In the genomic region with DNA sequence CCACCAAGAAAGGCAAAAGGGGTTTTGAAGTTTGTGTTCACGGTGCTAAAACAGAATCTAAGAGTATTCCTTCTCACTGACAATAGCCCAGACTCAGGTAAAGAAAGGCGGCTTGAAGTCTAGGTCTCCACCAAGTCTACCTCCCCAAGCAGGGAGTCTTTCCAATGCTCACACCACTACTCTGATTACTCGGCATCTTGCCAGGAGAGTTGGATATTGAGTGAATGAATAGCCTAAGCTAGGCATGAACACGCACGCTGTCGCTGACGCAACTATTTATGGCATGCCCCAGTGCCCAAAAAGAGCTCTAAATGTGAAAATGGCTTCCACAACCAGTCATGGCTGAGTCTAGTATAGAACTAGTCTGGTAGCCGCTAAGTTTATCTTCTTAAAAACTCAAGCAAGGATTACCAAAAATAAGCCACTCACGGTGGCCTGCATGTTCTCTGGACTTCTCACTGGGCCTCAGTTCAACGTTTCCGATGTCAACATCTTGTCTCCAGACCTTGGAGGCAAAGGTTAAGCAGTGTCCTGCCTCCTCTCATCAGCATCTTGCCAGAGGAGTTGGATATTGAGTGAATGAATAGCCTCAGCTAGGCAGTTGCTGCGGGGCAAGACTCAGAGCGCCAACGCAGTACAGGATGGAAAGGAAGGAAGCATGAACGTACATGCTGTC, we compare ENCODE assay signal across 31 mouse cellular contexts. TPM values are rescaled to one million over a fixed set of nuclear protein-coding genes. Genes with fewer than 3 reads are reported as not detected.
DNase-seq lines count a peak whose midpoint lies in the region; ATAC-seq and TF ChIP-seq lines count a peak whose summit lies in the region.
"Had no signal": no experiment of that assay in that cellular context is flagged by ENCODE, and none has a peak within 500 bp of the region (broad histone marks: within the 10 kb centered on the region; RNA-seq: fewer than 3 reads in every experiment).

No protein-coding gene starts in this region.

- peaks cover 69% of the 10 kb centered on the region for H3K4me1 ChIP-seq in heart, embryonic 13.5 days
- peaks cover 4% of the 10 kb centered on the region; the same call in 1 of the 2 replicates for H3K4me1 ChIP-seq in midbrain, postnatal 0 days (ENCODE audit: insufficient read depth, low read length)
- H3K4me1 ChIP-seq in midbrain, embryonic 14.5 days (ENCODE audit: control insufficient read depth, insufficient read depth, low read length): no peaks in the 10 kb centered on the region
- peaks cover 24% of the 10 kb centered on the region for H3K4me1 ChIP-seq in limb, embryonic 10.5 days

- TF ChIP-seq CTCF in midbrain, postnatal 0 days (IDR thresholded peaks at IDR 0.05): no peak
- TF ChIP-seq CTCF in left cerebral cortex, adult 2 months (IDR thresholded peaks at IDR 0.05): no peak

- no peak overlapping the region for H3K9ac ChIP-seq in heart, embryonic 13.5 days
- H3K9ac ChIP-seq in midbrain, postnatal 0 days (replicated peaks; ENCODE audit: low read length, poor library complexity, severe bottlenecking): no peak overlapping the region
- H3K9ac ChIP-seq in midbrain, embryonic 14.5 days (replicated peaks; ENCODE audit: low read length): no peak overlapping the region
- H3K9ac ChIP-seq: forebrain, embryonic 15.5 days; hindbrain, embryonic 14.5 days; kidney, embryonic 15.5 days; liver, embryonic 14.5 days; midbrain, embryonic 15.5 days had no signal

- ATAC-seq in heart, embryonic 13.5 days (ENCODE audit: extremely low read depth, insufficient number of reproducible peaks, low FRiP score, low TSS enrichment): no peak
- no peak for ATAC-seq in midbrain, postnatal 0 days (ENCODE audit: low FRiP score)
- no peak for ATAC-seq in midbrain, embryonic 14.5 days (ENCODE audit: low FRiP score, low TSS enrichment)
- ATAC-seq: forebrain, embryonic 15.5 days; midbrain, embryonic 15.5 days; Patski had no signal

- no peak overlapping the region for H3K4me2 ChIP-seq in heart, embryonic 13.5 days
- no peak overlapping the region for H3K4me2 ChIP-seq in midbrain, postnatal 0 days (ENCODE audit: low read depth, low read length, poor library complexity, severe bottlenecking)
- no peak overlapping the region for H3K4me2 ChIP-seq in midbrain, embryonic 14.5 days (ENCODE audit: low read length)
- H3K4me2 ChIP-seq: forebrain, embryonic 15.5 days; hindbrain, embryonic 14.5 days; kidney, embryonic 15.5 days; midbrain, embryonic 15.5 days had no signal

- H3K4me3 ChIP-seq in heart, embryonic 13.5 days: no peak overlapping the region
- H3K4me3 ChIP-seq in midbrain, postnatal 0 days (ENCODE audit: low read depth, low read length): no peak overlapping the region
- H3K4me3 ChIP-seq in midbrain, embryonic 14.5 days (replicated peaks; ENCODE audit: low read depth, low read length): no peak overlapping the region
- H3K4me3 ChIP-seq in left cerebral cortex, adult 2 months: no peak overlapping the region
- no peak overlapping the region for H3K4me3 ChIP-seq in limb, embryonic 10.5 days
- H3K4me3 ChIP-seq: forebrain, embryonic 15.5 days; heart, adult 2 months; kidney, embryonic 15.5 days; midbrain, embryonic 15.5 days had no signal

- peak; percentile 17 to 38 for DNase-seq in cerebellum, postnatal 10 days
- no peak for DNase-seq in cerebellum, adult 11-12 months
- no peak for DNase-seq in heart, postnatal 14 days
- peak; percentile 24 for DNase-seq in midbrain, postnatal 0 days (ENCODE audit: low spot score)
- no peak for DNase-seq in midbrain, embryonic 14.5 days
- no peak for DNase-seq in left cerebral cortex, adult 2 months (ENCODE audit: extremely low spot score in 1 of 2, low spot score in 2 of 2)
- DNase-seq in limb, embryonic 10.5 days (ENCODE audit: low spot score): no peak
- DNase-seq: adrenal gland, postnatal 14 days; cerebellum, adult 2 months; cerebellum, postnatal 25 days; gastrocnemius, postnatal 25 days; heart, adult 2 months; kidney, adult 18-20 months; kidney, postnatal 25 days; layer of hippocampus, postnatal 36 days; liver; lung, adult 2 months; lung, postnatal 10 days; right cerebral cortex, postnatal 4 days; thymus, adult 18-20 months; thymus, postnatal 25 days had no signal

- no peaks in the 10 kb centered on the region for H3K9me3 ChIP-seq in heart, embryonic 13.5 days
- no peaks in the 10 kb centered on the region for H3K9me3 ChIP-seq in midbrain, postnatal 0 days (ENCODE audit: low read length)
- H3K9me3 ChIP-seq in midbrain, embryonic 14.5 days (ENCODE audit: control insufficient read depth, low read length): no peaks in the 10 kb centered on the region
- no peaks in the 10 kb centered on the region for H3K9me3 ChIP-seq in limb, embryonic 10.5 days (replicated peaks)
- H3K9me3 ChIP-seq: forebrain, embryonic 15.5 days; G1E; kidney, embryonic 15.5 days; midbrain, embryonic 15.5 days had no signal

- 73% methylated on average over 15 of the region's 15 CpGs for WGBS in heart, embryonic 13.5 days
- 92% methylated on average over 15 of the region's 15 CpGs for WGBS in midbrain, postnatal 0 days
- WGBS in midbrain, embryonic 14.5 days: 93% methylated on average over 15 of the region's 15 CpGs
- WGBS in limb, embryonic 10.5 days: 92% methylated on average over 15 of the region's 15 CpGs

- H3K27ac ChIP-seq in heart, embryonic 13.5 days (replicated peaks): peak overlapping the region; percentile 53
- no peak overlapping the region for H3K27ac ChIP-seq in midbrain, postnatal 0 days (ENCODE audit: low read depth, low read length)
- H3K27ac ChIP-seq in midbrain, embryonic 14.5 days (replicated peaks; ENCODE audit: low read depth, low read length): no peak overlapping the region
- H3K27ac ChIP-seq in left cerebral cortex, adult 2 months: no peak overlapping the region
- no peak overlapping the region for H3K27ac ChIP-seq in limb, embryonic 10.5 days
- H3K27ac ChIP-seq: forebrain, embryonic 15.5 days; heart, adult 2 months; hindbrain, embryonic 14.5 days; kidney, embryonic 15.5 days; liver, embryonic 14.5 days; midbrain, embryonic 15.5 days; stomach, postnatal 0 days had no signal

- no peaks in the 10 kb centered on the region for H3K27me3 ChIP-seq in heart, embryonic 13.5 days (replicated peaks)
- H3K27me3 ChIP-seq in midbrain, postnatal 0 days (ENCODE audit: insufficient read depth, low read length): no peaks in the 10 kb centered on the region
- H3K27me3 ChIP-seq in midbrain, embryonic 14.5 days (ENCODE audit: control insufficient read depth, insufficient read depth, low read length): no peaks in the 10 kb centered on the region
- H3K27me3 ChIP-seq in limb, embryonic 10.5 days (ENCODE audit: low read depth, poor library complexity, severe bottlenecking): no peaks in the 10 kb centered on the region
- H3K27me3 ChIP-seq: forebrain, embryonic 15.5 days; kidney, embryonic 15.5 days; midbrain, embryonic 15.5 days; Patski had no signal

- intact Hi-C loops in heart, postnatal 14 days (cut with DNase I): no loop called here
- intact Hi-C loops in left cerebral cortex, adult 2 months (cut with DNase I): no loop called here

- no peaks in the 10 kb centered on the region for H3K36me3 ChIP-seq in heart, embryonic 13.5 days
- H3K36me3 ChIP-seq in midbrain, postnatal 0 days (ENCODE audit: insufficient read depth, low read length): no peaks in the 10 kb centered on the region
- no peaks in the 10 kb centered on the region for H3K36me3 ChIP-seq in midbrain, embryonic 14.5 days (ENCODE audit: control insufficient read depth, insufficient read depth, low read length)
- H3K36me3 ChIP-seq in limb, embryonic 10.5 days: no peaks in the 10 kb centered on the region
- H3K36me3 ChIP-seq: forebrain, embryonic 15.5 days; G1E; kidney, embryonic 15.5 days; midbrain, embryonic 15.5 days had no signal

RNA-seq across cellular contexts. Expression of a gene that starts 44.8 kb away (rescaled TPM):
- polyA plus RNA-seq in heart, embryonic 13.5 days (2015; fragmentation: Nextera tagmentation; extraction: Ambion mirVana): 12.7 and 14.8 TPM in 2 replicates
- total RNA-seq in heart, postnatal 14 days (2021): 1 to 10 TPM; 1.9 to 3.2 TPM
- 166 and 195 TPM in 2 replicates for total RNA-seq in midbrain, postnatal 0 days (2014; rRNA removed)
- 145 and 147 TPM in 2 replicates for polyA plus RNA-seq in midbrain, postnatal 0 days (2015; fragmentation: Nextera tagmentation; extraction: Ambion mirVana)
- polyA plus RNA-seq in midbrain, embryonic 14.5 days (2014; fragmentation: Nextera tagmentation; extraction: Ambion mirVana): 117 and 138 TPM in 2 replicates
- 100 to 1,000 TPM; 294 to 295 TPM for total RNA-seq in left cerebral cortex, adult 2 months (2021)
- polyA plus RNA-seq in limb, embryonic 10.5 days (2016; fragmentation: Nextera tagmentation; extraction: Ambion mirVana): 19.9 and 24.1 TPM in 2 replicates
- total RNA-seq: neutrophil, adult 5-6 weeks had no signal
- polyA plus RNA-seq: G1E had no signal

Comparison
In these comparisons a context has a peak if more than half of its experiments do, and no peak if none do; other contexts are left out.
1. DNase-seq: peak in cerebellum, postnatal 10 days (2 of 2) and midbrain, postnatal 0 days (single experiment); none in cerebellum, adult 11-12 months (single experiment), heart, postnatal 14 days (0 of 2), midbrain, embryonic 14.5 days (single experiment), left cerebral cortex, adult 2 months (0 of 2) and limb, embryonic 10.5 days (single experiment).